Mouse (Mus musculus) G1E (cell line): ENCODE results near the gene Fancc.

ENCODE experiments used
- CTCF ChIP-seq: IDR thresholded peaks from 2 replicates; pipeline ENCODE4 v1.5.1; 2012; ENCODE audit warnings: low read depth, low read length, inconsistent platforms, mixed read lengths
- TAL1 ChIP-seq: conservative IDR thresholded peaks from 2 replicates; pipeline ENCODE4 v1.6.1; 2012; ENCODE audit warnings: low read depth, low read length, inconsistent platforms, mixed read lengths

DNA sequence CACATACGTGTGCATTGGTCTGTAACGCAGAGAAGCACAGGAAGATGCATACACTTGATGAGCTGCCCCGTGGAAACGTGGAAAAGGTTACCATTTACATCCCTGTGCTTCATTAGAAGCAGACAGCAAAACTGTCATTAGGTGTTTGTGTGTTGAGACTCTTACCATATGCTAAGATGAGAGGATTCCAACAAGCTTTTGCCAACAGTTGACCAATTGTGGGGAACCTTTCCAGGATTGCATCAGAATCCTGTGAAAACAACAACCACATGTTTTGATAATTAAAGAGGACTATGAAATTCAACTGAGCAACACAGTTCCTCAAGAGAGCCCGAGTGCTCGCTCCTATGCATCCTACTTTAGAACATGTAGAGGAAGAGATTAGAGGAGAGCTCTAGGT is 97.0 kb downstream of the Fancc start:
- TF ChIP-seq TAL1 (no peak), CTCF (no peak)
